Mouse (Mus musculus): ENCODE measurements around the gene 2010005H15Rik.

- TF ChIP-seq CTCF (IDR thresholded peaks at IDR 0.05; ENCODE audit: control insufficient read depth, insufficient read depth, low read length) = no peak
- no peak for TF ChIP-seq POLR2A (IDR thresholded peaks at IDR 0.05; ENCODE audit: borderline replicate concordance, control insufficient read depth, low read depth, low read length)
These were observed 11.3 kb upstream of the 2010005H15Rik start, which contains the start of gene Gm5416 for GRCm38 (mm10) chr16:36209967-36210453.
